Mouse (Mus musculus) cerebellum, adult (tissue): ENCODE measurements around the gene Fam102b.

Source experiments
- ATAC-seq: cut with Nextera tagmentation; 2 replicates; pipeline ENCODE4 v1.9.2; 2017; ENCODE audit warnings: mild to moderate bottlenecking, moderate library complexity, mixed read lengths; ENCODE audit not compliant: insufficient number of reproducible peaks, low FRiP score, low TSS enrichment

The Fam102b gene

DNA sequence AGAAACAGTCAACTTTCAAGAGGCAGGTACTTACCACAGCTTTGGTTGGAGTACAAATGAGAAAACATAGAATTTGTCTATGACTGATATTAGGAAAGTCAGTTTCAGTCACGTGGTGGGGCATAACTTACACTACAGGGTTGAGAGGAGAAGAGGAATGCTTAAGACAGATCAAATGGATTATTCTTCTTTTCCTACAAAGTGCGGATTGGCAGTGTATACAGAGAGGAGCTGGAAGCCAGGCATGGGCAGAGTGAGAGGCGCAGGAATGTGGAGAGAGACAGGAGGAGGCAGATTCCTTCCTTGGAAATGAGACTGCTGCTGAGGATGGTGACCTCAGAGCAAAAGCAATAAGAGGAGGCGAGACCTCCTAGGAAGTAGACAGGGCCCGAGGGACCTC is 9.1 kb downstream of the Fam102b start:
- no peak for ATAC-seq

DNA sequence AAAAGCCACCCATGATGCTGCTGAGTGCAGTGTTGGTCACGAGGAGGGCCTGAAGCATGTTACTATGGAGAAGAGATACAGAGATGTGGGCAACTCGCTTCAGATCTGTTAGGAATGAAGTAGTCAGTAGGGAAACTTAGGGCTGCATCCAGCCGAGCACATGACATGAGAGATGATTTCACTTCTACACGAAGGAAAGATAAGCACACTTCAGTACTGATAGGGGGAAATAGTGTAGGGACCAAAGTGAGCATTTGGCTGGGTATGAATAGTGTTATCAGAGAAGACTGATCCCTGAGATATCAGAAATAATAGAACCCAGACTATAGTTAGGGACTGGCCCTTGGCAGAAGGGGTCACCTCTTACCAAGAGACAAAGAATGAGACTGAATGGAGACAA is 14.8 kb downstream of the Fam102b start:
- ATAC-seq: no peak

DNA sequence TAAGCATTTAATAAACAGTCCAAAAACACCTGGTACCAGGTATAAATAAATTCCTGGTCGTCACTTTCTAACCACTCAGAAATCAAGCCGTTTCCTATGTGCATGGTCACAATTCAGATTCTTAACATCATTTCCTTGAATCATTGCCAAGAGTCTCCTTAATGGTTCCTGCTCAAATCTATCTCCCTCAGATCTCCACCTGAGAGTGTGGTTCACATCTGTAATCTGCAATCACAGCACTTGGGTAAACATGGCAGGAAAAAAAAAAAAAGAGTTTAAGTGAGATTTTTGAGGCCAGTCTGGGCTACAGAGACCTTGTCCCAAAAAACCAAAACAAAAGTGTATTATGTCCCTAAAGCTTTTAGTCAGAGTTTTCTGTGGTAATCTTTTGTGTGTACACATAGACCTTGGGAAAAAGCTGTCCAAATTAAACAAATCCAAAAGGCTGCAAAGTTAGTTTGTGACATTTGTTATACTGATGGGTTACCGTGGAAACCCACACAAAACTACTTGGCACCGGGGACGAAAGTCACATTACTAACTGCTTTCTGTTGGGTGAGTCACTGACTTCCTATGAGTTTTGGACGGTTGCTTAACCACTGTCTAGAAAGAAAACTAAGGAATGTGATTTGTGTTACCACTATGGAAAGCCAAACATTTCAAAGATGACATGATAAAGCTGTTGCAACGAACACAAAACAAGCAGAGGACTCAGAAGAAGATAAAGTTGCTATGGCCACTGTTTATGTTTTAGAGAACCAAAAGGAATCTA is 16.7 kb downstream of the Fam102b start:
- no peak for ATAC-seq

DNA sequence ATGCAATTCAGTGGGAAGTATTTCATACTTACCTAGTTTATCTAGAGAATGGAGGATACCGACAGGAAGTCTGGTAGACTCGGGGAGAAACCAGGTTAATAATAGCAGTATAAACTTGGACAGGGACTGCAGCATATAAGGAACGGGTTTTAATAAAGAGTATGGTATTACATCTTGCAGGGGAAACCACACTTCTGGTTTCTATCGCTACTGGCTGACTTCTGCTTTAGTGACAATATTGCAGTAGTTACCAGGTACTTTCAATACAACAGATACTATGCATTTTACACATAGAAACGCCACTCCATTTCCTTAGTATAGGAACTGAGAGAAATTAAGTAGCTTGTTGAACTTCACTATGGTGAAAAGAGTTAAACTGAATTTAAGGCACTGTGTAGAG is 19.2 kb downstream of the Fam102b start:
- no peak for ATAC-seq

DNA sequence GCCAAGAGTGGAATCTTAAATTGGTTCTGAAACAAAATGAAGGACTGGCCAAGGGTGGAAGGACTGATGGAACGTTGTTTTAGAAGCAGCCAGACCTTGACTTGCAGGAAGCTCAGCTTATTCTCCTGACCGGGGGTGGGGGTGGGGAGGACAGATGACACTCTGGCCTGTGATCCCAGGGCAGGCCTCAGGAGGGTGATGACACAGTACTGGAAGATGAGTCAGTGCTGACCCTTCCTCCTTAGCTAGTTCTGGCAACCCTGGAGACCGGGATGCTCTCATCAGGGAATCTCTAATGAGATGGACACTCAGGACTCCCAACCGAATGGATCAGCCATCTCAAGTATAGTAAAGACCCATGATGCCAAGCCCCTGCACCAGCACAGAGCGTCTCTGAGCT is 21.6 kb downstream of the Fam102b start:
- no peak for ATAC-seq

DNA sequence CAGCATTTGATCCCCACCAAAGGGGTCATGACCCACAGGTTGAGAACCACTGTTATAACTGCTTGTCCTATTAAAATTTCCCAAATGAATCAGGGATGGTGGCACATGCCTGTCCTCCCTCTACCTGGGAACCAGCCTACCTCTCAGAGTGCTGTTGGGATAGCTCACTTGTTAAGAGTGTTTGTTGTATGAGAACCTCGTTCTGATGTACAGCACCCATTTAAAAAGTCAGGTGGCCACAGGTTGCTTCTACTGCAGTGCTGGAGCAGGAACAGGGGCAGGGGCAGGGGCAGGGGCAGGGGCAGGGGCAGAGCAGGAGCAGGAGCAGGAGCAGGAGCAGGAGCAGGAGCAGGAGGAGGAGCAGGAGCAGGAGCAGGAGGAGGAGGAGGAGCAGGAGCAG is 28.2 kb downstream of the Fam102b start:
- ATAC-seq: no peak

DNA sequence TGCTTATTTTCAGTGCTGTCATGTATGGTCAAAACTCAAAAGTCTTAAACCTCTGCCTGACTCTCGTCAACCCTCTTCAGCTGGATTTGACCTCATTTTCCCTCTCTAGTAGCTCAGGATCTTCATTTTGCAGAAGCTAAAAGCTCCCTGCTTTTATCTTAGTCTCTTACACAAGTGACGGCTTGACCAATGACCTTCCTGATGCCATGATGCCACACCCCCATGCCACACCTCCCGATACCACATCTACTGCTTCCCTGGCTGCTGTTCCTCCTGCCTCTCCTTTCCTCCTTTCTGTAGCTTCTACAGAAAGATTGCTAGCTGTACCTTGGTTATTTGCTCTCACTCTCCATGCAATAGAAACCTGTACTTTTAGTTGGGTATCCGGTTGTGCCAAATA is 29.6 kb downstream of the Fam102b start:
- no peak for ATAC-seq

DNA sequence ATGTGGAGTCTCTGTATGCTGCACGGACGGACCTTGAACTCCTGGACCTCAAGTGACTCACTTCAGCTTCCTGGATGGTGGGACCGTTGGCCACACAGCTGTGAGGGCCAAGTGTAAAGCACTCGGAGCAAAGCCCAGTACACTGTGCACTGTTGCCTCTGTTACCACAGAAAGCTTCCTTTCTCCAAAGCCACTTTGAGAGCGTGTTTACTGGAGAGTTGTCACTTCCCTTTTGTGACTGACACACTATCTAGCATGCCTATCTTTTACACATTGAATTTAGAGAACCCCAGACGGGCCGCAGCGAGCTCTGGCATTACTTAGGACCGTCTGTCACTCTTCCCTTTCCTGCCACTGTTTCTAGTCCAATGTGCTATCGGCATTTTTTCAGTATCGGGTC is 30.1 kb downstream of the Fam102b start:
- ATAC-seq: no peak

DNA sequence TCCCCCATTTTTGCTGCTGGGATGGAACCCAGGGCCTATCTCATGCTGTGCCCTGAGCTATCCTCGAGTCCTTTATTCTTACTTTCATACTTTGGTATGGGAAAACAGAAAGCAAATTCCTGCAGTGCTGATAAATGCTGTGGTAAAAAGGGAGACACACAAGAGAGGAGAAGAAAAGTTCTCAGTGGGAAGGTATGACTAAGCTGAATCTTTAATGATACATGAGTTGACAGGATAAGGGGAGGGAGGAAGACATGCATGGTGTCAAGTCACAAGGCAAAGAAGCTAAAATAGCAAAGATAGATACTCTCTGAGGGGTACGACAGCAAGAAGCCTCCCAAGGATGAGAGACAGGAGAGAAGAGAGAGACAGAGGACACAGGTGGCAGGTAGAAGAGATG is 32.0 kb downstream of the Fam102b start:
- ATAC-seq: no peak

DNA sequence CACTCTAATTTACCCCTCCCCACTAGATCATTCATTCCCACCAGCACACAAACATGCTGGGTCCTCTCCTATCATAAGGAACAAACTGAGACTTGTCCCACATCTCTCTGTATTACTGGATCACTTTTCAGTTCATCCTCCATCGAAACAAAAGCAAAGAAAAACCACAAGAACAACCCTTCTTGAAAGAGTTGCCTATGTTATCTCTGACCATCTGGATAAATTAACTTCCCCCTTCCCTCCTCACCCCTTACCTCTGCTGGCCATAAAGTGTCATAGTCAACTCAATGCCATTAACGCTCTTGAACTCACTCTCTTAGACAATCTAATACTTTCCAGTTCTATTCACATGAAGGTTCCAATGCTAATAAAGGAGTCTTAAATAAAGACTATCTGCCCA is 32.9 kb downstream of the Fam102b start:
- ATAC-seq: no peak

DNA sequence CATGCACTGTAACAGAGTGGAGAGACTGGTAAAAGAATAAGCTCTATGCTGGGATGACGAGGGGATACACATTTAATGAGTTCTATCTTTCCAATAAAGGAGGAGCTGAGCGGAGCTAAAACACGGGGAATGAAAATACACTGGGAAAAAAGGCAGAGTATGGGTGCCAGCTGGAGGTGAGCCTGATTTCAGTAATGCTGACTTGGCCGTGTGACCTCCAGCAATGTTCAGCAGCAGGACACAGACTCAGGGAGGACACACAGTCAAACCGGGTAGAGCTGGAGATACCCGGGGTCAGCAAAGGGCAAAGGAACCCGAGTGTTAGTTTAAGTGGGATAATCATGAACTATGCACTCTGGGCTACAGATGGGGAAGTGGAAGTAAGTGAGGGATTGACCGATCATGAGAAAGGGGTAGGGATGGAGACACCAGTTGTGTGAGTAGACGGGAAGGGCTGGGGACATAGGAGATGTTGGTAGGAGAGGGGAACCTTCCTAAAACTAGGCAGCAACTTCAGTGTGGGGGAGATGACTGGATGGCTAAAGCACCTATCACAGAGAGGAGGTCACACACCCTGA is 37.3 kb downstream of the Fam102b start:
- ATAC-seq: no peak

DNA sequence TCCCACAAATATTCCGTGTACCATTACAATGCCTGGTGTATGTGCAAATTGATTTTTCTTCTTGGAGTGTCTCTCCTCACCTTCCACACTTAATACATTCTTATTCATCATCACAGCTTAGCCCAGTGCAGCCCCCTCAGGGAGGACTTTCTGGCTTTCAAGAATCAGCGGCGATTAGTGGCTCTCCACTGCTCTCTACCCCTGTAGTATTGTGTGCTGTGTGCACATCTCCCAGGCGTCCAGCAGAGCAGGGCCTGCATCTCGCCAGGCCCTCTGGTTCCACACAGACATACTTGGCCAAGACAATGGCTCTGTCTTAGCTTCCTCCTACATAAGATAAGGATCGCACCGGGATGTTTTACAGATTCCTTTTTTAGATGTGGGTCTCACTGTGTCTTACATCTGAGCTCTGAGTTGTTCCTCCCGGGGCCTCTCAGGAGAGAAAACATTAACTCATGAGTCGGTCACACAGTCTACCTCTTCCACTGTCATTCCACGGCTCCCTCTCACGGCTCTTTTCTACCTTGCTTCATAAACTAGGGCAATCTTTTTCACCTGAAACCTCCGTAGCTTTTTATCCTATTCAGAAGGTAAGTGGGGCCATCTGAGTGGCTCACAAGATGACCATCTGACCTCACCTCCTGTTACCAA is 40.3 kb downstream of the Fam102b start:
- ATAC-seq: no peak

DNA sequence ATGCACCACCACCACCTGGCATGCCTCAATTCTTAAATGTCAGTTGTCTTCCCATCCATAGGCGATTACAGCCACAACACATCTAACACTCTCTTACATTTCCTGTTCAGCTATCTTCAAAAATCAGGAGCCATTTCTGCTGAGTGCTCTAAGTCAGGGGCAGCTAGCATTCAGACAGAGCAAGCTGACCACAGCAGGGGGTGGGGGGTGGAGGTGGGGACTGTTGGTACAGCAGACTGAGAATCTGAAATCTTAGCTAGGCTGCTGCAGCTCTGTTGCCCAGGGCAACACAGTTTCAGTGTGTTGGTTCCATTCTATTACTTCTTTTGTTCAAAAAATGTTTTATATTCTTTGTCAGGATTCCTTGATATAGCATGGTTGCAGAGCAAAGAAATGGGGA is 40.9 kb downstream of the Fam102b start:
- no peak for ATAC-seq

DNA sequence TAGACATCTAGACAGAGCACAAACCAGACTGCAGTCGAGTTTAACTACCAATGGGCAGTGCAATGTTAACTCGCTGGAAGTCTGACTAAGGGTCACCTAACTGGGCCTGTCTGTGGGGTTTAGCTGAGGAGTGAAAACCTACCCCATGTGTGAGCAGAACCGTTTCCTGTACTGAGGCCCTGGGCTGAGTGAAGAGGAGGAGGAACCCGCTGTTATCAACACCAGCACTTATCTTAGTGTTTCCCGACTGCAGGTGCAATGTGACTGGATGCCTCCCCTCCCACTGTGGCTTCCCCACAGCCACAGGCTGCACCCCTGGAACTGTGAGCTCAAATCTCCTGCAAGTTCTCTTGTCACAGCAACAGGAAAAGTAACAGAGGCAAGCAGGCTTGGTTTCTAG is 43.4 kb downstream of the Fam102b start:
- ATAC-seq: no peak

DNA sequence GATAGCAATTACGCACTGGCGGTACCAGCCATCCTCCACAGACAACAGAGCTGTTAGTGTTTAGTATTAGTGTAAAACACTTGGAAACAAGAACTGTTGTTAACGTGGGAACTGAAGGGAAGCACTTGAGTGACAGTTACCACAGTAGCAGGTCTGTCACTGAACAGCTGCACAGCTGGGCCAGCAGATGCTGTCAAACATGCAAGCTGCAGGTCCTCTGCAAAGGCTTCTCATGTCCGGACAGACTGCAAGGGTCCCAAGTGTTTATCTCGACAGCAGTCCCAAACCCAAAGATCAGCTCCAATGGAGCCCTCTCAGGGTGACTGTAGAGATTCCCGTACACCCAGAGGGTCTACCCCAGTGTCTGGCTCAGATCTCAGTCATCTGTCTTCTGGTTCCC is 45.5 kb downstream of the Fam102b start:
- ATAC-seq: no peak

DNA sequence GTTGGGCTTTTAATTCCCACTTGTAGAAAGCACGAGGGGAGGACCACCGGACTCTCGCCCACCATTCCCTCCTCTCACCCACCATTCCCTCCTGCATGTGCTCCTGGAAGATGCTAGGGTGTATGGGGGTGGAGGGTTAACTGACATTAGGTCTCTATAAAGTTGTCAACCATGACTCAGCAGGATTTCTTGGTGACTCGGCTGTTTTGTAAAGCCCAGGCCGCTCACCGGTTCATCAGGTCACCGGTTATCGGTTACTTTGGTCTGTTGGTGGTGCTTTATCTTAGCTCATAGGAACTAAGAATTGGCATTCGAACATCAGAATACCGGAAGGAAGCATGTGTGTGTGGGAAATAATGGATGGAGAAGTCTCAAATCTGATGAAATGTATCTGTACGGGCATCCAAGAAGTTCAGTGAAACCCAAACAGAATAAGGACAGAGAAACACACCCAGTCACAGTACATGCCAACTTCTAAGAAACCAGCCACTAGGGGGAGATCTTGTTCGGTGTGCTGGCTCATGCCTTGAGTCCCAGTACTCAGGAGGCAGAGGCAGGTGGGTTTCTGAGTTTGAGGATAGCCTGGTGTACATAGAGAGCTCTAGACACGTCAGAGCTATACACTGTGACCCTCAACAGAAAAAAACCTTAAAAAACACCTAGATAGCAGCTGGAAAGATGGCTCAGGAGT is 49.9 kb downstream of the Fam102b start:
- ATAC-seq: no peak

DNA sequence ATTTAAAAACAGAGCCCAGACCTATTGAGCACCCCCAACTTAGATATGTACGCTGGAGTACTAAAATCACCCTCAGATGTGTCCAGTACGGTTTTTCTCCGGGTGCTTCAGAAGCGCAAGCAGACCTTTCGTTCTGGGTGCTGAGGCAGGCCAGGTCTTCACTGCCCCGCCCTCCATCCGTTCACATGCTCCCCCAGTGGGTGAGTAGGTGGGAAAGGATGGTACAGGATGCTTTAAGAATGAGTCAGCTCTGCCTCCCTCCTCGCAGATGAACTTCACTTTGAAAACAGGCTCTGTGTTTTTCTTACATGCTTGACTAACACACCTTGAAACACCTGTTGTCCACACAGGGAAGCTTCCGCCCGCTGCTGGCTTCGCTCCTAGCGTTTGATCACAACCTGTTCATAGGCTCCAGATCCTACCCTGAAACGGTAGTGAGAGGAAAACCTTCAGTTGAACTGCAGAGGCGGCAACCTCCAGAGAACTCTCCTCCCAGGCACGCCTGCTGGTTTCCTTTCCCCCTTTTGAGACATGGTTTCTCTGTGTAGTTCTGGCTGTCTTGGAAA is 52.4 kb downstream of the Fam102b start:
- ATAC-seq: peak; percentile 60; the same call in 1 of the 2 replicates

DNA sequence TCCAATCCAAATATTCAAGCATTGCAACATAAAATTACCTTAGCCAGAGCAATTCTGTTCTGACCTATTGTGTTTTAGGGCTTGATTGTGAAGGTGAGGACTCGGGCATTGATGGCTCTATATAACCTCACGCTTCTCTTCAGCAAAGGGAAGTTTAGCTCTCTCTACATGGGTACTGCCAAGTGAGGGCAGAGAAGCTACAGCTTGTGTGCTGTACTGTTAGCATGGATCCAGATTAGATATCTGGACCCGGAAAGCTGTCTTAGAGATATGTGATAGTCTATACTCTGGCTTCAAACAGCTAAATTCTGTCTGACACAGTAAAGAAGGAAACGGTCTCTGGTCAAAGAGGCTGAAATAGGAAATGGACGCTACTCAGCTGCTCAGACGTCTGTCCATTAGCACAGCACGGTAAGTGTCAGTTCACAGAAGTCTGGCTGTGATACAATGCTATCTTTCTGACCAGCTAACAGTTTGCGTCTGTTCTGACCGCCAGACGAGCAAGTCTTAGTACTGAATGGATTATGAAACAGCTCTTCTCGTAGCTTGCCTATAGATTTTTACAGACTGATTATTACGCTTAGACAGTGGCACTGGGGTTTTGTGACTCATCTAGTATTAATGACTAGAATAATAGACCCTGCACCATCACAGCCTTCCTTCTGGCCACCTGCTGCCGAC is 53.3 kb downstream of the Fam102b start:
- ATAC-seq: no peak

DNA sequence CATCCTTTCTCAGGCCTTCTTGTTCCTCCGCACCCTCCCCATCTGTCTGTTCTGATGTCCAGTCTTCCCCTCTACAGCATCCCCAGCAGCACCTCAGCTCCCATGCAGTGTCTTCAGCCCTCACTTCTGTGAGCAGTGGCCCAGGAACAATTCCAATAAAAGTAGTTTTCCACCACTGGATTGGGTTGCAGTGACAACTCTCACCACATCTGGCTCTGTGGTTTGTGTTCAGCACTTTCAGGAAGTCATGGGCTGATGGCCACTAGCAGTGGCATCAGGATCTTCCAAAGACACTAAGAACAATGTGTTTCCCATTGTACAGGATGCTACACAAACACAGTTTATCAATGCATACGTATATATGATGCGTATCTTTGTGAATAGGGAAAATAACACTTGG is 61.4 kb downstream of the Fam102b start:
- ATAC-seq: no peak

DNA sequence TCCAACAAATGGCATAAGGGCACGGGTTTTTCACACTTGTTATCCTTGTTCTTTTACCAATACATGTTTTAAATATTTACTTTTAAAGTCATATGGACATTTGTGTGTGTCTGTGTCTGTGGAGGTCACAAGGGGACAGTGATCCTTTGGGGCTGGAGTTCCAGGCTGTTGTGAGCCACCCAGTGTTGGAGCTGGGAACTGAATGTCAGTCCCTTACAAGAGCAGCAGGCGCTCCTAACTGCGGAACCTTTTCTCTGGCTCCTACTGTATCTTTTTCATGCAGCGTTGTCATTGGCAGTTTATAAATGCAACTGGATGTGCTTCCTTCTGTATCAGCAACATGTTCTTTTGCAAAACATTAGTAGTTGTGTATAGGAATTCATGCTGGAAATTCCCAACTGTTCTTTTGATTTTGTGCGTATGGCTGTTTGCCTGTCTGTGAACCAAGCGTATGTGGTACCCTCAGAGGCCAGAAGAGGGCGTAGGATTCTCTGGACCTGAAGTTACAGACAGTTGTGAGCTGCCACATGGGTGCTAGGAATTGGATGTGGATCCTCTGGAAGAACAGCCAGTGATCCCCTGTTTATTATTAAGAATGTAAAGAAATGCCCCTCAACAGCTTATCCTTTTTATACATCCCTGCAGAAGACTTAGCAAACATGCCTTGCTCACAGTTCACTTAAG is 62.9 kb downstream of the Fam102b start:
- ATAC-seq: no peak
